Mouse (Mus musculus) liver, embryonic 14.5 days (tissue): ENCODE results near the gene Zfp92. TPM values are rescaled to one million over a fixed set of nuclear protein-coding genes. Genes with fewer than 3 reads are reported as not detected.

ENCODE experiments used
- ATAC-seq: fragments of 200-750 bp; cut with Nextera tagmentation; 2 replicates; pipeline ENCODE4 v1.8.0; 2017; ENCODE audit warnings: moderate number of reproducible peaks, mild to moderate bottlenecking, moderate library complexity; ENCODE audit not compliant: insufficient read depth
- DNase-seq, 3 experiments: peaks; one replicate each; pipeline ENCODE4 v3.0.0-alpha.2; 2012 to 2013; ENCODE audit warnings: low read depth in 3 of 3, low spot score in 3 of 3
- H3K27ac ChIP-seq: fragments of 300-500 bp; sonication (generic); 2 replicates; pipeline ENCODE4 v1.5.1; 2014; ENCODE audit warnings: moderate library complexity, mild to moderate bottlenecking, control low read depth, inconsistent platforms
- H3K27me3 ChIP-seq: fragments of 300-500 bp; sonication (generic); 2 replicates; pipeline ENCODE4 v1.6.1; 2014; ENCODE audit warnings: mild to moderate bottlenecking, low read length, moderate library complexity; ENCODE audit not compliant: control insufficient read depth, insufficient read depth
- H3K36me3 ChIP-seq: fragments of 300-500 bp; sonication (generic); replicated peaks from 2 replicates; pipeline ENCODE4 v1.6.1; 2014; ENCODE audit warnings: low read depth; ENCODE audit not compliant: control insufficient read depth, insufficient read depth
- H3K4me1 ChIP-seq, 2 experiments: fragments of 200-500 bp in 1 of 2; fragments of 300-500 bp in 1 of 2; sonication (generic) in 1 of 2; replicated peaks; 2 replicates each; pipeline ENCODE4 v1.6.1; 2012 to 2014; ENCODE audit warnings: antibody characterized with exemption in 1 of 2, inconsistent platforms in 1 of 2, low read length in 1 of 2; ENCODE audit not compliant: control insufficient read depth in 2 of 2, insufficient read depth in 2 of 2
- H3K4me2 ChIP-seq: fragments of 300-500 bp; sonication (generic); 2 replicates; pipeline ENCODE4 v1.6.1; 2014; ENCODE audit warnings: low read depth, mild to moderate bottlenecking, control low read depth, moderate library complexity
- H3K4me3 ChIP-seq, 2 experiments: fragments of 200-500 bp in 1 of 2; fragments of 300-500 bp in 1 of 2; sonication (generic) in 1 of 2; 2 replicates each; pipeline ENCODE4 v1.5.1; 2012 to 2014; ENCODE audit warnings: low read depth in 2 of 2, low read length in 2 of 2, mild to moderate bottlenecking in 2 of 2, control low read depth in 1 of 2, inconsistent platforms in 1 of 2, moderate library complexity in 1 of 2; ENCODE audit not compliant: insufficient read depth in 1 of 2
- H3K9ac ChIP-seq: fragments of 300-500 bp; sonication (generic); replicated peaks from 2 replicates; pipeline ENCODE4 v1.6.1; 2014; ENCODE audit warnings: mild to moderate bottlenecking, control low read depth, moderate library complexity
- H3K9me3 ChIP-seq: fragments of 300-500 bp; sonication (generic); 2 replicates; pipeline ENCODE4 v1.6.1; 2016; ENCODE audit warnings: low read length, mixed read lengths; ENCODE audit not compliant: control insufficient read depth
- CTCF ChIP-seq: IDR thresholded peaks from 2 replicates; pipeline ENCODE4 v1.5.1; 2016; ENCODE audit warnings: antibody characterized with exemption, low read depth, control low read depth
- EP300 ChIP-seq: IDR thresholded peaks from 2 replicates; pipeline ENCODE4 v1.6.1; 2016; ENCODE audit warnings: antibody characterized with exemption, low read depth
- WGBS: fragments of 180-500 bp; shearing (Covaris S2); extraction: QIAGEN DNeasy Blood & Tissue Kit; methylation state at CpG from one replicate; pipeline ENCODE4 v1.1.7; 2014; ENCODE audit not compliant: insufficient replicate concordance; 5-methylcytosine and 5-hydroxymethylcytosine counted together
- polyA plus RNA-seq, 2 experiments: library from polyadenylated mRNA; depleted of rRNA in 1 of 2; stranded (reverse) in 1 of 2; unstranded in 1 of 2; fragments of >200 nt; fragmentation: Nextera tagmentation in 1 of 2; extraction: Ambion mirVana in 1 of 2; gene quantifications; 2 replicates each; pipeline versions ENCODE4 v1.2.1 to v1.2.3; 2012 to 2014

Gene Zfp92
- polyA plus RNA-seq, 2 experiments, result 0.01 TPM; not detected in 1

DNA sequence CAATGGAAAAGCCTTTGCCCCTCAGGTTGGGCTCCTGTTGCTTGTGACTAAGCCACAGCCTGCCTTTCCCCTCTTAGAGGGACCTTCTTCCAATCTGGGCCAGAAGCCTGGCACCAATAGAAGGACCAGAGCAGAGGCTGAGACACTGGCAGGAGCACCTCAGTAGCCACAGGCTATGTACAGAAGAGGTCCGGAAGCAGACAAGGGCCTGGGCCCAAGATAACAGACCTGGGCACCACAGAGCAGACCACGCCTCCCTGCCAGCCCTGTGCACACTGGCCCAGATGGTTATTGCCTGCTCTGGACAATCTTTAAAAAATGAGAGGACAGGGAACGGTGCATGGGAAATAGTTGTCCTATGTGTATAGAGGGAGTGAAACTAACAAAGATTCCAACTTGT is 60.9 kb downstream of the Zfp92 start:
- Histone ChIP-seq H3K4me3 (no peak overlapping the region), H3K9me3 (no peaks in the 10 kb centered on the region), H3K4me2 (no peak overlapping the region), H3K27ac (no peak overlapping the region), H3K4me1 (peaks cover 0 to 16% of the 10 kb centered on the region in 2 experiments; a peak in 2 of 4 replicates), H3K36me3 (no peaks in the 10 kb centered on the region), H3K9ac (no peak overlapping the region), H3K27me3 (no peaks in the 10 kb centered on the region)
- ATAC-seq (no peak), DNase-seq (no peak)
- WGBS, result 41% methylated on average over 3 of the region's 3 CpGs
- no peak for TF ChIP-seq CTCF
- no peak for TF ChIP-seq EP300

DNA sequence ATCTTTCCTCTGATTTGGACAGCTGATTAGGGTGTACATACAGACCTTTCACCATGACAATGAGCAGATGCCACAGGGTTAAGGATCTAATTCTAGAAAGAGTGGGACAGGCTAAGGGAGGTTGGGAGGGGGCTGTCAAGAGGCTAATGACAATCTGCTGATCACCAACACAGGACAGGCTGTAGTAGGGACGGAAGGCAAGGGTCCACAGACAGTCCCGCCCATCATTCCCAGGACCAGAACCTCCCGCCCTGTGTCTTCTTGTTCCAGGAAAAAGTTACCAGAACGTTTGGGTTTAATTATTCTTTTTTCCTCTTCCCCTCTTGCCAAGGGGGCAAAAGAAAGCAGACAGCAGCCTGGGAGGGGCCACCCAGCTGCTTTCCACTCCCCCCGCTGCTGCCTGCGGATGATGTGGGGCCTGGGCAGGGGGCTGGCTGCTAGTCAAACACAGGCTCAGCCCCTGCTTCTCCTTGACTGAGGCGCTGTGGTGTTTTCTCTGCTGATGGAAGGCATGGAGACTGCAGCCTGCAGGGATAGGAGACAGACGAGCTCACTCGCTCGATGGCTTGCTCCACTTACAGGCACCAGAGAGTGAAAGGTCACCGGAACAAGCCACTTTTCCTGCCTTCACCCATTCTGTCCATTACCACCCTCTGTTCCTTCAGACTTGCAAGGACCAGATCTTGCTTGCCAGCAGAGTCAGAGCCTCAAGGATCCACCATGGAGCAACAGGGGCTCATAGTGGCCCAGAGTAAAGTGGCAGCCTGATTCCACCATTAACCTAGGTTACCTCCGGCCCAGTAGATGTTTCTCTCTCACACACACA is 63.7 kb downstream of the Zfp92 start:
- Histone ChIP-seq H3K4me3 (no peak overlapping the region), H3K9me3 (no peaks in the 10 kb centered on the region), H3K4me1 (peaks cover 0 to 19% of the 10 kb centered on the region in 2 experiments; a peak in 2 of 4 replicates), H3K4me2 (no peak overlapping the region), H3K27me3 (no peaks in the 10 kb centered on the region), H3K9ac (no peak overlapping the region), H3K36me3 (no peaks in the 10 kb centered on the region), H3K27ac (no peak overlapping the region)
- 58% methylated on average over 12 of the region's 12 CpGs for WGBS
- ATAC-seq (no peak), DNase-seq (no peak)
- TF ChIP-seq EP300, result no peak
- no peak for TF ChIP-seq CTCF

- no peaks in the 10 kb centered on the region for H3K36me3 ChIP-seq
- H3K4me2 ChIP-seq, result no peak overlapping the region
- 18% methylated on average over 1 of the region's 1 CpGs for WGBS
- ATAC-seq, result peak; percentile 57; the same call in 1 of the 2 replicates
- peaks cover 0 to 21% of the 10 kb centered on the region in 2 experiments; a peak in 2 of 4 replicates for H3K4me1 ChIP-seq
- peak in 1 of 3 experiments; percentile 3 for DNase-seq
- no peaks in the 10 kb centered on the region for H3K9me3 ChIP-seq
- no peaks in the 10 kb centered on the region for H3K27me3 ChIP-seq
- H3K27ac ChIP-seq, result no peak overlapping the region
- H3K4me3 ChIP-seq, result no peak overlapping the region
- TF ChIP-seq EP300 (no peak), CTCF (no peak)
- H3K9ac ChIP-seq, result no peak overlapping the region
Measured at GRCm38 (mm10) chrX:73475658-73476256, 64.9 kb downstream of the Zfp92 start.

- H3K27ac ChIP-seq, result no peak overlapping the region
- H3K4me3 ChIP-seq, result no peak overlapping the region
- H3K9ac ChIP-seq, result no peak overlapping the region
- H3K4me1 ChIP-seq, result peaks cover 0 to 21% of the 10 kb centered on the region in 2 experiments; a peak in 2 of 4 replicates
- ATAC-seq (peak; percentile 70), DNase-seq (peak in 2 of 3 experiments; percentile 12 to 25)
- no peaks in the 10 kb centered on the region for H3K9me3 ChIP-seq
- TF ChIP-seq CTCF, result no peak
- no peak for TF ChIP-seq EP300
- 60% methylated on average over 2 of the region's 2 CpGs for WGBS
- no peaks in the 10 kb centered on the region for H3K27me3 ChIP-seq
- no peaks in the 10 kb centered on the region for H3K36me3 ChIP-seq
- H3K4me2 ChIP-seq, result no peak overlapping the region
Measured at GRCm38 (mm10) chrX:73476621-73477020, 65.7 kb downstream of the Zfp92 start.

DNA sequence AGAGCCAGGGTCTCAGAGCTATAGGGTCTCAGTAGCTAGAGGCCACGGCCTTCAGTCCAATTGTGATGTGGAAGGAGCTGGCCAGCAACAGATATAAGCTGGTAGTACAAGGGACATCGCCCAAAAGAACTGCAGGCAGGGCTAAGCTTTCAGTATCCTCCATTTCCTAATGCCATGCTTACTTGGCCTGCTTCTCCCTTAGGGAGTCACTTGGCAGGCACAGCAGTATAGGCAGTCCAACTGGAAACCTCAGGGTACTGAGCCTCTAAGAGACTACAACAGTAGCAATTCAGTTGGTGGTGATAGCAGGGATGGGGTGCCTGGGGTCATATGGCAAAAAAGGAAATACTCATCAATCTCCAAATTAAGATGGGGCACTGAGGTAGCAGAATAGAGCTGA is 66.6 kb downstream of the Zfp92 start:
- ATAC-seq, result no peak
- WGBS, result 63% methylated on average over 2 of the region's 2 CpGs
- no peak for TF ChIP-seq EP300
- Histone ChIP-seq H3K4me3 (no peak overlapping the region), H3K9ac (no peak overlapping the region), H3K4me1 (peaks cover 0 to 21% of the 10 kb centered on the region in 2 experiments; a peak in 2 of 4 replicates), H3K27ac (no peak overlapping the region), H3K27me3 (no peaks in the 10 kb centered on the region), H3K9me3 (no peaks in the 10 kb centered on the region), H3K4me2 (no peak overlapping the region), H3K36me3 (no peaks in the 10 kb centered on the region)
- DNase-seq, result no peak

Other genes with a start within 250 kb of the Zfp92 start
- gene Spin2d, start 234.1 kb upstream of the Zfp92 start, polyA plus RNA-seq (2012; rRNA removed), result not detected in 2 replicates
- not detected in 2 replicates for gene Spin2d, start 234.1 kb upstream of the Zfp92 start, polyA plus RNA-seq (2014; fragmentation: Nextera tagmentation; extraction: Ambion mirVana)
- gene Xlr3b, start 218.9 kb upstream of the Zfp92 start, polyA plus RNA-seq (2012; rRNA removed), result 0.63 and 2.1 TPM in 2 replicates
- gene Xlr3b, start 218.9 kb upstream of the Zfp92 start, polyA plus RNA-seq (2014; fragmentation: Nextera tagmentation; extraction: Ambion mirVana), result 1.7 and 2.0 TPM in 2 replicates
- gene Xlr4b, start 196.8 kb upstream of the Zfp92 start, polyA plus RNA-seq (2012; rRNA removed), result 0.73 and 1.9 TPM in 2 replicates
- gene Xlr4b, start 196.8 kb upstream of the Zfp92 start, polyA plus RNA-seq (2014; fragmentation: Nextera tagmentation; extraction: Ambion mirVana), result 1.2 and 2.9 TPM in 2 replicates
- gene F8a, start 182.8 kb upstream of the Zfp92 start, polyA plus RNA-seq (2012; rRNA removed), result 1.5 and 1.9 TPM in 2 replicates
- 2.4 and 2.9 TPM in 2 replicates for gene F8a, start 182.8 kb upstream of the Zfp92 start, polyA plus RNA-seq (2014; fragmentation: Nextera tagmentation; extraction: Ambion mirVana)
- 0.12 and 0.19 TPM in 2 replicates for gene Xlr4c, start 168.0 kb upstream of the Zfp92 start, polyA plus RNA-seq (2012; rRNA removed)
- gene Xlr4c, start 168.0 kb upstream of the Zfp92 start, polyA plus RNA-seq (2014; fragmentation: Nextera tagmentation; extraction: Ambion mirVana), result 0.20 and 0.49 TPM in 2 replicates
- not detected in 2 replicates for gene Xlr3c, start 145.7 kb upstream of the Zfp92 start, polyA plus RNA-seq (2012; rRNA removed)
- not detected in 2 replicates for gene Xlr3c, start 145.7 kb upstream of the Zfp92 start, polyA plus RNA-seq (2014; fragmentation: Nextera tagmentation; extraction: Ambion mirVana)
- gene Xlr5a, start 118.1 kb upstream of the Zfp92 start, polyA plus RNA-seq (2012; rRNA removed), result not detected in 2 replicates
- gene Xlr5a, start 118.1 kb upstream of the Zfp92 start, polyA plus RNA-seq (2014; fragmentation: Nextera tagmentation; extraction: Ambion mirVana), result not detected in 2 replicates
- not detected in 2 replicates for gene Xlr5c, start 118.1 kb upstream of the Zfp92 start, polyA plus RNA-seq (2012; rRNA removed)
- not detected in 2 replicates for gene Xlr5c, start 118.1 kb upstream of the Zfp92 start, polyA plus RNA-seq (2014; fragmentation: Nextera tagmentation; extraction: Ambion mirVana)
- gene Gm45015, start 74.3 kb upstream of the Zfp92 start, polyA plus RNA-seq (2012; rRNA removed), result not detected in 2 replicates
- not detected in 2 replicates for gene Gm45015, start 74.3 kb upstream of the Zfp92 start, polyA plus RNA-seq (2014; fragmentation: Nextera tagmentation; extraction: Ambion mirVana)
- 2.5 and 3.1 TPM in 2 replicates for gene Zfp275, start 68.5 kb upstream of the Zfp92 start, polyA plus RNA-seq (2012; rRNA removed)
- 1.9 and 2.2 TPM in 2 replicates for gene Zfp275, start 68.5 kb upstream of the Zfp92 start, polyA plus RNA-seq (2014; fragmentation: Nextera tagmentation; extraction: Ambion mirVana)
- not detected in 2 replicates for gene Gm18336, start 12.4 kb upstream of the Zfp92 start, polyA plus RNA-seq (2012; rRNA removed)
- not detected in 2 replicates for gene Gm18336, start 12.4 kb upstream of the Zfp92 start, polyA plus RNA-seq (2014; fragmentation: Nextera tagmentation; extraction: Ambion mirVana)
- gene Trex2, start 24.2 kb downstream of the Zfp92 start, polyA plus RNA-seq (2012; rRNA removed), result not detected in 2 replicates
- not detected in 2 replicates for gene Trex2, start 24.2 kb downstream of the Zfp92 start, polyA plus RNA-seq (2014; fragmentation: Nextera tagmentation; extraction: Ambion mirVana)
- gene Haus7, start 47.9 kb downstream of the Zfp92 start, polyA plus RNA-seq (2012; rRNA removed), result 22.7 and 26.9 TPM in 2 replicates
- gene Haus7, start 47.9 kb downstream of the Zfp92 start, polyA plus RNA-seq (2014; fragmentation: Nextera tagmentation; extraction: Ambion mirVana), result 37.4 and 40.6 TPM in 2 replicates
- gene Bgn, start 72.5 kb downstream of the Zfp92 start, polyA plus RNA-seq (2012; rRNA removed), result 19.0 and 20.6 TPM in 2 replicates
- 11.1 and 11.8 TPM in 2 replicates for gene Bgn, start 72.5 kb downstream of the Zfp92 start, polyA plus RNA-seq (2014; fragmentation: Nextera tagmentation; extraction: Ambion mirVana)
- 0.01 TPM in 1 of 2 replicates, not detected in the other for gene Atp2b3, start 92.0 kb downstream of the Zfp92 start, polyA plus RNA-seq (2012; rRNA removed)
- gene Atp2b3, start 92.0 kb downstream of the Zfp92 start, polyA plus RNA-seq (2014; fragmentation: Nextera tagmentation; extraction: Ambion mirVana), result not detected in 2 replicates
- gene Dusp9, start 228.3 kb downstream of the Zfp92 start, polyA plus RNA-seq (2012; rRNA removed), result 23.0 and 24.7 TPM in 2 replicates
- 8.1 and 9.3 TPM in 2 replicates for gene Dusp9, start 228.3 kb downstream of the Zfp92 start, polyA plus RNA-seq (2014; fragmentation: Nextera tagmentation; extraction: Ambion mirVana)
- 0.89 and 0.93 TPM in 2 replicates for gene Pnck, start 249.0 kb downstream of the Zfp92 start, polyA plus RNA-seq (2012; rRNA removed)
- 0.96 TPM in 2 replicates for gene Pnck, start 249.0 kb downstream of the Zfp92 start, polyA plus RNA-seq (2014; fragmentation: Nextera tagmentation; extraction: Ambion mirVana)